Mouse (Mus musculus) spleen, adult 12 weeks (tissue): ENCODE measurements around the gene Junb.

Source experiments
- DNase-seq: peaks from one replicate; pipeline ENCODE4 v3.0.0; 2022; ENCODE audit warnings: low spot score

Junb gene

GRCm38 (mm10) chr8:84937620-84938485 lies 40.7 kb downstream of the Junb start:
- DNase-seq, result no peak

GRCm38 (mm10) chr8:84936962-84937546 lies 41.5 kb downstream of the Junb start, which contains the start of gene Mast1:
Gene Mast1 (minus strand): TSS chr8:84937359.
- DNase-seq, result peak; percentile 51

- no peak for DNase-seq
Measured at GRCm38 (mm10) chr8:84936041-84936961, 42.2 kb downstream of the Junb start.

- no peak for DNase-seq
Measured at GRCm38 (mm10) chr8:84935489-84935888, 43.0 kb downstream of the Junb start.

- DNase-seq, result no peak
Measured at GRCm38 (mm10) chr8:84934860-84935259, 43.7 kb downstream of the Junb start.

- no peak for DNase-seq
Measured at GRCm38 (mm10) chr8:84933767-84934559, 44.6 kb downstream of the Junb start.

- no peak for DNase-seq
Measured at GRCm38 (mm10) chr8:84930582-84930981, 47.9 kb downstream of the Junb start.

GRCm38 (mm10) chr8:84928456-84929306 lies 49.8 kb downstream of the Junb start:
- no peak for DNase-seq

- no peak for DNase-seq
Measured at GRCm38 (mm10) chr8:84927513-84927912, 51.0 kb downstream of the Junb start.

- no peak for DNase-seq
Measured at GRCm38 (mm10) chr8:84925557-84925956, 53.0 kb downstream of the Junb start.
